Mouse (Mus musculus): ENCODE measurements around the gene Ppm1d.

DNA sequence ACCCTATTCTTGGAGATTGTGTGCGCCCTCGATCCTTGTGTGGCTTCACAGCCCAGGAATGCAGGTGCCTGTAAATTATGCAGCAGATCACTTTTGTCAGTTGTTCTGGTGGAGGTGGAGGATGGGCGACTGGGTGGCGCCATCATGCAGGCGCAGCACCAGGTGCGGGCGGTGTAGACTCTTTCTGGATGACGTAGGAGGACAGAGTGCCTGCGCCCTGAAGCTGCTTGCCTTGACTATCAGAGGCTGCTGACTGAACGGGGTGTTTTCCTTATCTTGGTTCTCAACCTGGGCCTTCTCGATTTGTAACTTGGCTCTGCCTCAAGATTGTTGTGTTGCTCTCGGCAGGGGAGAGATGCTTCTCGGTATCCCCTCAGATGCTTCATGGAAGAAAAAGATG, 13.1 kb upstream of the Ppm1d start:
- no peak for TF ChIP-seq GATA1 (IDR thresholded peaks at IDR 0.05; ENCODE audit: borderline replicate concordance, low read length)
- TF ChIP-seq FLI1 (IDR thresholded peaks at IDR 0.05; ENCODE audit: low read length) = no peak

Data from megakaryocyte, embryonic 14.5 days (primary cell).